Mouse (Mus musculus) megakaryocyte, embryonic 14.5 days (primary cell): ENCODE results near the gene Gm36864.

Source experiments
- FLI1 ChIP-seq: IDR thresholded peaks from 2 replicates; pipeline ENCODE4 v1.6.1; 2012; ENCODE audit warnings: low read length, inconsistent platforms, mixed read lengths
- GATA1 ChIP-seq: IDR thresholded peaks from 3 replicates; pipeline ENCODE4 v1.6.1; 2012; ENCODE audit warnings: mixed read lengths, low read length, inconsistent platforms, borderline replicate concordance

- TF ChIP-seq GATA1 (no peak), FLI1 (no peak)
These were observed 45.6 kb downstream of the Gm36864 start for GRCm38 (mm10) chr7:44281586-44281985.
